Mouse (Mus musculus): ENCODE results near the gene Dnah17.

Dnah17 gene

GRCm38 (mm10) chr11:118088896-118089295, 41.5 kb downstream of the Dnah17 start:
- no peak for DNase-seq (ENCODE audit: low spot score in 2 of 2)

DNA sequence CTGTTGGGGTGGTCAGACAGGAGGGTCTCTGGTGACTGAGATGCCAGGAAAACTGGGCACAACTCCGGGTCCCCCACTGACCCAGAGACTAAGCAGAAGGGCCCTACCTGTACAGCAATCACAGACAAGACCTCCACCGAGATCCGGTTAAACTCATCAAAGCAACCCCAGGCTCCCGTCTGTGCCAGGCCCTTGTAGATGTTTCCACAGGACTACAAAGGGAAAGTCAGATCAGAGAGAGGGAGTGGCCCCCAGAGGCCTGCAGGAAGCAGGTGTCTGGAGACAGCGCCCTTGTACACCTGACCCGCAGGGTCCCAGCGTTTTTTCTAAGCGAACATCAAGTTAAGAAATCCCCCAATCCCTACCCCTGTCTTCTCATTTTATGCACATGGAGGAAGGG, 44.5 kb downstream of the Dnah17 start:
- DNase-seq (ENCODE audit: low spot score in 2 of 2) = no peak

DNA sequence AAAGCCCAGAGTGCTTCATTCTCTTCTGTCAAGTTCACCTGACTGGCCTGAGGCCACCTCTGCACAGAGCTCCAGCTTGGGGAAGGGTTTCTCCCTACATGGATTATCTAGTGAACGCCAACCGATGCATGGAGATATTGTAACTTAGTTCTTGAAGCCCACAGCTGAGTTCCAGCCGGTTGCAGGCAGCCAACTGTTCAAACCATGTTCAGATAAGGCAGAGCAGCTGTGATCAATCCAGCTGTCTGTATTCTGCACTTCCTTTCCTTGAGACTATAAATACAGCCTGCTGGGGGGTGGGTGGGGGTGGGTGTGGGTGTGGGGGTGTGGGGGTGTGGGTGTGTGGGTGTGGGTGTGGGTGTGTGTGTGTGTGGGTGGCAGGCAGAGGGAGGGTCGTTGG, 45.3 kb downstream of the Dnah17 start:
- DNase-seq (ENCODE audit: low spot score in 2 of 2) = no peak

GRCm38 (mm10) chr11:118084266-118084665, 46.2 kb downstream of the Dnah17 start:
- no peak for DNase-seq (ENCODE audit: low spot score in 2 of 2)

GRCm38 (mm10) chr11:118083811-118084210, 46.6 kb downstream of the Dnah17 start:
- DNase-seq (ENCODE audit: low spot score in 2 of 2) = peak; percentile 36 to 82

GRCm38 (mm10) chr11:118082294-118082693, 48.1 kb downstream of the Dnah17 start:
- DNase-seq (ENCODE audit: low spot score in 2 of 2) = no peak

DNA sequence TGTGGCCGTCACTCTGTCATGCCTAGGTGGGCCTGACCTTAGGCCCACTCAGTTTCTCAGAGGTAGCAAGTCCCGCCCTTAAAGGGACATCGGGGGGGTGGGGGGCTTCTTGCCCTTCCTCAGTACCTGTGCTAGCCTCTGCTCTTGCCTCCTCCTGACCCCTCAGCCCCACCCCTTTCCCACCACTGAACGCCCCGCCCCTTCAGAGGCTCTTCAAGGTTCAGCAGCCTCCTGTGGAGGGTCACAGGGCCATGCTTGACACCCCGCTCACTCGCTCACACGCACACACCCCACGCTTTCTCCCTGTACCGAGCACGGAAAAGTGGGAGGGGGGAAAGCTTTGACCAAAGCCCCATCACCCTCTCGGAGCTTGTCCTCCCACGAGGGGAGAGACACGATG, 50.7 kb downstream of the Dnah17 start:
- no peak for DNase-seq (ENCODE audit: low spot score in 2 of 2)

DNA sequence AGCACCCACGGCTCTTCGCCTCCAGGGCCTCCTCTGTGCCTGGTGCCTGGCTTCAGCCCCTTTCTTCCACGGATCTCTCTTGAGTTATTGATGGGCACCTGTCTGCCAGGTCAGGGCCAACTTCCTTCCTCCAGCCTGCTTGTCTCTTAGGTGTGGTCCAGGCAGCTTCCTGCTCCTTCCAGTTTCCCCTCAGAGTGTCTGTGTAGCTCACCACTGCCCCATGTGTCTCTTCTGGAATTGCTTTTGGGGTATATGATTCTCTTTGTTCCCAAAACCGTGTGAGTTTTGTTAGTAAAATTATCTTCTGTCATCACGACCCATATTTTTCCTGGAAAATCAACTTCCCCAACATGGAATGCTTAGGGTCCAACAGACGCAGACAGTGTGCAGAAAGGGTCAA, 53.5 kb downstream of the Dnah17 start:
- no peak for DNase-seq (ENCODE audit: low spot score in 2 of 2)

DNA sequence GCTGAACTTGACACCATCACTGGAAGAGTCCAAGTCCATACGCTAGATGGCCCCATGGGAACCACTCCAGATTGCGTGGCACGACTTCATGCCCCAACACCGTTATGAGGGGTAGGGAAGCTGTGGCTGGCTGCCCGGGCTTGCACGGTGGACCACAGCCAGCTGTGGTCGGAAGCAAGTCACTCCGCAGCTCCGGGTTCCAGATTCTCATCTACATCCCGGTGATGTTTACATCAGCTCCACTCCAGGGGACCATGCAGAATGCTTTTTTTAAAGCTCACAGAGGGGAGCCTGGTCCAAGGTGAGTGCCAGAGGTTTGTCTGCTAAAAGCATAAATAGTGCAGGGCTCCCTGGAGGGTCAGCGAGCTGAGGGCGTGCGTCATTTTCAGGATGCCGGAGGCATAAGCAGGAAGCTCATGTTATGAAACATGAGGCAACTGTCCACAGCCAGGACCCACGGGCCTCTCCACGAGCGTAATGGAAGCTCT, 55.4 kb downstream of the Dnah17 start:
- DNase-seq (ENCODE audit: low spot score in 2 of 2) = no peak

DNA sequence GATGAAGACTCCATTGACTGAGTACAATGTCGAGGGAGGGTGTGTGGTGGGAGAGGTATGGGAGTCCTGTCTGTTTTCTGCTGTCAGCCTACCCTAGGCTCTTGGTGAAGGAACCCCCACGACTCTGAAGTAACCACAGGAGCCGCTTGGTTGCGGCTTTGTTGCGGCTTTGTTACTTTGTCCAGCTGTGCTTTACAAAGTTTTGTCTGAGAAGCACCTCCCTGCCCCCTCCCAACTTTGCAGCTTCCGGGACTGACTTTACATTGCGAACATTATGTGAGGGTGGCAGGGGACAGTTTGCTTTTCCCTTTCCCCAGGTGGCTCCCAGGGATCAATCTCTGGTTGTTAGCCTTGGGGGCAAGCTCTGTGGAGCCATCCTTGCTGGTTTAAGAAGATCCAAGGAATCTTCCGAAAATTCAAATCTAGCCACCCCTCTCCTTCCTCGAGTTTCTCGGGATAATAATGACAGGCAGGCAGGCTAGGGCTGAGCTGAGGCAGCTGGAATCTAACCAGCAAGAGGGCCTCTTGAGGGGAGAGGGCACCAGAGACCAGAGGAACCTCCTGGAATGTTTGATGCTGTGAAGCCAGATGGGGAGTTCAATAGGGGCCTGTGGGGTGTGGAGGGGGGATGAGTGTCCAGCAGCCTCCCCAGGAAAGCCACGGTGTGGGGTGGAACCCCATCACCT, 59.1 kb downstream of the Dnah17 start:
- DNase-seq (ENCODE audit: low spot score in 2 of 2) = no peak

GRCm38 (mm10) chr11:118068812-118069332, 61.6 kb downstream of the Dnah17 start:
- DNase-seq (ENCODE audit: low spot score in 2 of 2) = no peak

GRCm38 (mm10) chr11:118067588-118067987, 62.8 kb downstream of the Dnah17 start:
- DNase-seq (ENCODE audit: low spot score in 2 of 2) = no peak

DNA sequence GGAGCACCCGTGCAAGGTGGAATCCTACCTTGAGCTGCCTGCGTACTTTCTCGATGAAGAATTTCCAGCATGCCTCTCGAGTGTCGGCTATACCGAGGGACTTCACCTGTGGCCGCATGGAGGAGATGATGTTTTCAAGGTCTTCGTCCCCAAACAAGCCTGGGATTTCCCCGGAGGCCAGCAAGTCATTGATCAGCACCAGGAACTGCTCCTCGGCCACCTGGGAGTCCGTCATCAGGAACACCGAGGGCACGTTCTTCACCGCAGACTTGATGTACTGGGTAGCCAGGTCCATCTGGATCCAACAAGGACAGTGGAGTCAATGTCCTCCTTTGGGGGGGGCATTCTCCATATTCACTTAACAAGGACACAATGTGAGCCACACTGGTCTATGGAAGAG, 70.4 kb downstream of the Dnah17 start:
- no peak for DNase-seq (ENCODE audit: low spot score in 2 of 2)

DNA sequence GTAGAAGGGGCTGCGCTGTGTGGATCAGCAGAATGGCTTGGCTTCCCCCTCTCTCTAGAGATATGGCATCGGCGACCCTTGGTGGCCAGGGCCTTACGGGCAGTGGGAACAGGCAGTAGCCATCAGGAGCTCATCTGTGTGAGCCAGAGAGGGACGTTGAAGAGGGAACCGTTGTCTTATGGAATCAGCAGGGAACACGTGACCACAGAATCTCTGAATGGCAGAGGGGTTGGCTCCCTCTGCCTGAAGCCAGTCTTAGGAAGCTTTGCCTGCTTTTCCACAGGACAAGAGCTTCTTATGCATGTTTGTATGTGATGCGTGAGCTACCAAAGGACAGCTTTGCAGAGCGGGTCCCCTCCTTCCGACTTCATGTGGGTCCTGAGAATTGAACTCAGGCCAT, 71.6 kb downstream of the Dnah17 start:
- DNase-seq (ENCODE audit: low spot score in 2 of 2) = no peak

GRCm38 (mm10) chr11:118058367-118058766, 72.1 kb downstream of the Dnah17 start:
- no peak for DNase-seq (ENCODE audit: low spot score in 2 of 2)

DNA sequence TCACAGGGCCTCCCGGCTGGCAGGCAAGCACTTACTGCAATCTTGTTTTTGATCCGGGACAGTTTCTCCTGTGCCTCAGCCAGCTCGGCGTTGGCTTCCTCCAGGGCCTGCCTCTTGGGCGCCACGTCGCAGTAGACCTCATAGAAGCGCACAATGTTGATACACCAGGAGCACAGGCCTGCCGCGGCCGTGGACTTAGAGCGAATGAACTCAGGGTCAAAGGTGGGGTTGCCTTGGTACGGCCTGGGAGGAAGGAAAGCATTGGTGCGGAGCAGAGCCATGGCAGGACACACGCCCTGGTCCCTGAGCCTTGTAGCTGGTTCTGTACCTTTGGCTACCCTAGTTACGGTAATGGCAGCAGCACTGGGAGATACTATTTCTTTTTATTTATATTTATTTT, 80.3 kb downstream of the Dnah17 start:
- DNase-seq (ENCODE audit: low spot score in 2 of 2) = no peak

GRCm38 (mm10) chr11:118049641-118050040, 80.8 kb downstream of the Dnah17 start:
- DNase-seq (ENCODE audit: low spot score in 2 of 2) = no peak

- DNase-seq (ENCODE audit: low spot score in 2 of 2) = no peak
Measured at GRCm38 (mm10) chr11:118043293-118043907, 87.0 kb downstream of the Dnah17 start.

- no peak for DNase-seq (ENCODE audit: low spot score in 2 of 2)
Measured at GRCm38 (mm10) chr11:118042791-118043190, 87.6 kb downstream of the Dnah17 start.

DNA sequence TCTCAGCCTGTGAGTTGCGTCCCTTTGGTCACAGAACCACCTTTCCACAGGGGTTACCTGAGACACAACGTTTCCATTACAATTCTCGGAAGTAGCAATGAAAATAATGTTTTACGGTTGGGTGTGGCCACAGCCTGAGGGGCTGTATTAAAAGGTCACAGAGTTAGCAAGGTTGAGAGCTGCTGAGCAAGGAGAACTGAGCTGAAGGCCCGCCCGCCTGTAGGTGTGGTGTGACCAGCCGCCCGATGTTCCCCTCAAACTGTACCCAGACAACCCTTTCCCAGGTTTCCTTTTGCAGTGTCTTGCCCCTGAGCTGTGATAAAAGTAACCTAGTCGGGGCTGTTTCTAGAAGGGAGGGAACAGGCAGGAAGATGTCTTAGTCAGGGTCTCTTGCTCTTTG, 95.4 kb downstream of the Dnah17 start:
- no peak for DNase-seq (ENCODE audit: low spot score in 2 of 2)

- no peak for DNase-seq (ENCODE audit: low spot score in 2 of 2)
Measured at GRCm38 (mm10) chr11:118034395-118034794, 96.0 kb downstream of the Dnah17 start.

GRCm38 (mm10) chr11:118031134-118031533, 99.3 kb downstream of the Dnah17 start:
- no peak for DNase-seq (ENCODE audit: low spot score in 2 of 2)

- DNase-seq (ENCODE audit: low spot score in 2 of 2) = no peak
Measured at GRCm38 (mm10) chr11:118029170-118029569, 101.3 kb downstream of the Dnah17 start.

All from spleen, postnatal 10 days (tissue).